Mouse (Mus musculus): Measurements from ENCODE around the gene Asap2.

- no peak for TF ChIP-seq GATA1 (IDR thresholded peaks at IDR 0.05; ENCODE audit: low read length)
- TF ChIP-seq TAL1 (IDR thresholded peaks at IDR 0.05; ENCODE audit: low read length), result no peak
Observed at GRCm38 (mm10) chr12:21315923-21316868, 325.9 kb downstream of the Asap2 start, which contains the start of gene Iah1.

Data from erythroblast, embryonic 14.5 days (primary cell).